Mouse (Mus musculus): Measurements from ENCODE around the gene Kcnq2.

DNA sequence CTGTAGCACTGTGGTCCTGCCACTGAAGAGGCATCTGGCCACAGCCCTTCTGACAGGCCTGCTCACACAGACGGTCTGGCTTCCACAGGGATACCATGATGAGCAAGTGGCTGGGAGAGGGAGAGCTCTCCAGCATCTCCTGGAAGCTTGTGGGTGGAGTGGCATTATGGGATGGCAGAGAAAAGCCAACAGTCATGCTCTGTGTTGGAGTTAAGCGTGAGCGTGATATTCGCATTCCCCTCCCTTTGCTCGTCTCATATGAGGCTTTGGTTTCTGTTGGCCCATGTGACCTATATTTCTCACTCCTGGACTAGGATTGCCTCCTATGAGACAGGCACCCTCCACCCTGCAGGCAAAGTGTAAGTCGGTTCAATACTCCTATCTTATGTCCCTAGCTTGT, 15.2 kb upstream of the Kcnq2 start:
- TF ChIP-seq EP300 (IDR thresholded peaks at IDR 0.05; ENCODE audit: low read depth) (no peak), CTCF (IDR thresholded peaks at IDR 0.05; ENCODE audit: low read depth) (no peak)

Data from heart, postnatal 0 days (tissue).